Mouse (Mus musculus) midbrain, embryonic 13.5 days (tissue): ENCODE results near the gene Nln. TPM values are rescaled to one million over a fixed set of nuclear protein-coding genes. Genes with fewer than 3 reads are reported as not detected.

ENCODE experiments used
- ATAC-seq: fragments of 200-750 bp; cut with Nextera tagmentation; 2 replicates; pipeline ENCODE4 v1.8.0; 2017; ENCODE audit warnings: mild to moderate bottlenecking, moderate TSS enrichment, moderate library complexity
- H3K27ac ChIP-seq: fragments of 300-500 bp; sonication (generic); 2 replicates; pipeline ENCODE4 v1.5.1; 2015; ENCODE audit warnings: inconsistent platforms, mild to moderate bottlenecking, moderate library complexity
- H3K27me3 ChIP-seq: fragments of 300-500 bp; sonication (generic); 2 replicates; pipeline ENCODE4 v1.6.1; 2015; ENCODE audit warnings: mild to moderate bottlenecking, inconsistent platforms
- H3K36me3 ChIP-seq: fragments of 300-500 bp; sonication (generic); 2 replicates; pipeline ENCODE4 v1.6.1; 2015; ENCODE audit warnings: mild to moderate bottlenecking, inconsistent platforms
- H3K4me1 ChIP-seq: fragments of 300-500 bp; sonication (generic); replicated peaks from 2 replicates; pipeline ENCODE4 v1.6.1; 2015; ENCODE audit warnings: inconsistent platforms
- H3K4me2 ChIP-seq: fragments of 300-500 bp; sonication (generic); replicated peaks from 2 replicates; pipeline ENCODE4 v1.6.1; 2015; ENCODE audit warnings: moderate library complexity, mild to moderate bottlenecking, inconsistent platforms
- H3K4me3 ChIP-seq: fragments of 300-500 bp; sonication (generic); replicated peaks from 2 replicates; pipeline ENCODE4 v1.5.1; 2015; ENCODE audit warnings: mild to moderate bottlenecking, inconsistent platforms
- H3K9ac ChIP-seq: fragments of 300-500 bp; sonication (generic); replicated peaks from 2 replicates; pipeline ENCODE4 v1.6.1; 2015; ENCODE audit warnings: mild to moderate bottlenecking, inconsistent platforms
- H3K9me3 ChIP-seq: fragments of 300-500 bp; sonication (generic); 2 replicates; pipeline ENCODE4 v1.6.1; 2016; ENCODE audit warnings: mild to moderate bottlenecking, inconsistent platforms
- WGBS: fragments of 180-500 bp; shearing (Covaris S2); methylation state at CpG from one replicate; pipeline ENCODE4 v1.1.7; 2015; 5-methylcytosine and 5-hydroxymethylcytosine counted together
- polyA plus RNA-seq: library from polyadenylated mRNA; unstranded; fragments of >200 nt; fragmentation: Nextera tagmentation; extraction: Ambion mirVana; gene quantifications from 2 replicates; pipeline ENCODE4 v1.2.1, GENCODE M21; 2015

Gene Nln
- polyA plus RNA-seq, 1 experiment from 2014 or later, result 40.6 TPM

DNA sequence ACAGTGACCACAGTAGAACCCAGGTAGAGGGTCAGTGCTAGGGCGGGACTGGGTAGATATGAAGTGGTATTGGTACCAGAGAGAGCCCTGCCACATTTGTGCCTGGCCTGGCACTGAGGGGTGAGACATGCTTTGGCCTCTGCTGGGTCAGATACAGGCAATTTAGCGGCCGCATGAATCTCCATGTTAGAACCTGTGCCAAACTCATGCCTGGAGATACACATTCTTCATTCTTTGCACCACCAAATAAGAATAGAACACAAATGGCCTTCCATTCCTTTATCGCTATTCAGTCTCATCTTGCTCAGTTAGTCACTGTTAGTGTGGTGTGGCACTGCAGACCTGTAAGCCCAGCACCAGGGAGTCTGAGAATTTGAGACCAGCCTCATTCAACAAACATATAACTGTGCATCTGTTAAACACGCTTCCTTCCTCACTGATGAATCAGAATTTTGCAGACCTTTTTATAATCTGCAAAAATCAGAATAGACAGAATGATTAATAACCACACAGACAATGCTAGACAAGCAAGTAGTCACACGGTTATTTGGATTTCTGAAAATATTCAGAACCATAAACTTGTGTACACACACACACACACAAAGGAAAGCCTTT, 104.1 kb downstream of the Nln start:
- no peaks in the 10 kb centered on the region for H3K27me3 ChIP-seq
- H3K4me1 ChIP-seq, result no peaks in the 10 kb centered on the region
- no peak overlapping the region for H3K27ac ChIP-seq
- H3K4me2 ChIP-seq, result no peak overlapping the region
- no peak for ATAC-seq
- no peaks in the 10 kb centered on the region for H3K36me3 ChIP-seq
- no peak overlapping the region for H3K9ac ChIP-seq
- no peaks in the 10 kb centered on the region for H3K9me3 ChIP-seq
- 91% methylated on average over 6 of the region's 6 CpGs for WGBS
- no peak overlapping the region for H3K4me3 ChIP-seq

DNA sequence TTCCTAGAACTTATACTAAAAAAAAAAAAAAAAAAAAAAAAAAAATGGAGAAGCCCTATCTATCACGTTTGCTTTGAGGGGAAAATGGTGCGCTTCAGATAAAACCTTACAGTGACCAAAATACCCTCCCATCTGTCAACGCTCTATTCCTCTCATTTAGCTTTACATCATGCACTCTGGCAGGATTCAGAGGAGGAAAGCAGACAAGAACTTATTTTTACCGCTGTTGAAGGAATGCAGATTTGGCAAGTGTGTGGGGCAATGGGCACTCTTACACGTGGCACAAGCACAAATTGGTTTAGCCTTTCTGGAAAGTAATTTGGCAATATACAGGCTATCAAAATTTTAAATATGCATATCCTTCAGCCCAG, 115.3 kb downstream of the Nln start:
- no peak overlapping the region for H3K4me2 ChIP-seq
- no peak for ATAC-seq
- H3K4me1 ChIP-seq, result no peaks in the 10 kb centered on the region
- no peak overlapping the region for H3K27ac ChIP-seq
- no peak overlapping the region for H3K9ac ChIP-seq
- H3K4me3 ChIP-seq, result no peak overlapping the region
- H3K27me3 ChIP-seq, result no peaks in the 10 kb centered on the region
- 90% methylated on average over 5 of the region's 5 CpGs for WGBS
- no peaks in the 10 kb centered on the region for H3K9me3 ChIP-seq
- peaks cover 2% of the 10 kb centered on the region for H3K36me3 ChIP-seq

DNA sequence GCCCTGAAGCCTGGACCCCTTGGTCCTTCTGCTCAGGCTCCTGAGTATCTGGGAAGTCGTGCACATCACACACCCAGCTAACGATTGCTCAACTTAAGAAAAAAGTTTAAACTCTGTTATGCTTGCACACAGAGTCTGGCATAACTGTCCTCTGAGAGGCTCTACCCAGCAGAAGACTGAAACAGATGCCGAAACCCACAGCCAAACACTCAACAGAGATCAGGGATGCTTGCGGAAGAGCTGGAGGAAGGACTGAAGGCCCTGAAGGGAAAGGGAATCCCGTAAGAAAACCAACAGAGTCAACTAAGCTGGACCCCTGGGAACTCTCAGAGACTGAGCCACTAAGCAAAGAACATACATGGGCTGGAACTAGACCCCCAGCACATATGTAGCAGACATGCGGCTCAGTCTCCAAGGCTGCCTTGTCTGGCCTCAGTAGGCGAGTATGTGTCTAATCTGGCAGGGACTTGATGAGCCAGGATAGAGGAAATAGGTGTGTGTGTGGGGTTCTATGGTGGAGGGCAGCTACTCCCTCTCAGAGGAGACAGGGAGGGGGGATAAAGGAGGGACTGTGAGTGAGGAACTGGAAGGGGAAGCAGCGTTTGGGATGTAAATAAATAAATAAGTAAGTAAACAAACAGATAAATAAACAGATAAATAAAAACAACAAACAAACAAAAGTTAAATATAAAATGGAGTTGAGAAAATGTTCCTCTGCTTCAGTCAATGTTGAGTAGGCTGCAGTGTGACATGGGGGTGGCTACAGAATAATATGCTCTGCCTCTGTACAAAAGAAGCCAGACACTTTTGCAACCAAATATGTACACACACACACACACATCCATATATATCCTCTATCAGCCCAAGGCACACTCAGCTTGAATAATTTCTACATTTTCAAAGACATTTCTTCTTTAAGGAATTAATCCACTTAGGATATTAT, 116.0 kb downstream of the Nln start:
- no peak overlapping the region for H3K4me3 ChIP-seq
- WGBS, result 82% methylated on average over 8 of the region's 8 CpGs
- no peak overlapping the region for H3K9ac ChIP-seq
- H3K27me3 ChIP-seq, result no peaks in the 10 kb centered on the region
- H3K36me3 ChIP-seq, result peaks cover 5% of the 10 kb centered on the region
- H3K27ac ChIP-seq, result no peak overlapping the region
- H3K9me3 ChIP-seq, result no peaks in the 10 kb centered on the region
- no peak for ATAC-seq
- H3K4me1 ChIP-seq, result no peaks in the 10 kb centered on the region
- H3K4me2 ChIP-seq, result no peak overlapping the region

DNA sequence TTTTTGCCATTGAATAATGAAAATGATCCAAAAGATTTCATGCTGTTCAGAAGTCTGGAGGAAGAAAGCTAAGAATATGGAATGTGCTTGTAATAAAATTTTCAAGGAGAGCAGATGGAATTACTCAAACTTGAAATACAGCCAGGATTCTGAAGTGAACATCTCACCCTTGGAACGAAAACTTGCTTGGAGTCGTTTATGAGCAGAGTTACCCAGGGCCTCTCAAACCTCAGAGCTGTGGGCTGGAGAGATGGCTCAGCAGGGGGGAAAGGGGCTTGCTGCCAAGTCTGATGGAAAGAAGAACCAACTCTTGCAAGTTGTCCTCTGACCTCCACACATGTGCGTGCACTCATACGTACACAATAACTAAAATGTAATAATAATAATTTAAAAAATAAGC, 122.8 kb downstream of the Nln start:
- 90% methylated on average over 4 of the region's 4 CpGs for WGBS
- H3K4me1 ChIP-seq, result no peaks in the 10 kb centered on the region
- H3K9ac ChIP-seq, result no peak overlapping the region
- peaks cover 8% of the 10 kb centered on the region for H3K36me3 ChIP-seq
- no peak overlapping the region for H3K4me3 ChIP-seq
- H3K27ac ChIP-seq, result no peak overlapping the region
- no peaks in the 10 kb centered on the region for H3K27me3 ChIP-seq
- ATAC-seq, result no peak
- H3K9me3 ChIP-seq, result no peaks in the 10 kb centered on the region
- H3K4me2 ChIP-seq, result no peak overlapping the region

- H3K27me3 ChIP-seq, result no peaks in the 10 kb centered on the region
- WGBS, result 87% methylated on average over 20 of the region's 20 CpGs
- no peaks in the 10 kb centered on the region for H3K9me3 ChIP-seq
- no peak overlapping the region for H3K27ac ChIP-seq
- no peaks in the 10 kb centered on the region for H3K4me1 ChIP-seq
- no peak for ATAC-seq
- peaks cover 8% of the 10 kb centered on the region for H3K36me3 ChIP-seq
- no peak overlapping the region for H3K9ac ChIP-seq
- H3K4me2 ChIP-seq, result no peak overlapping the region
- no peak overlapping the region for H3K4me3 ChIP-seq
These were observed 123.7 kb downstream of the Nln start for GRCm38 (mm10) chr13:103985510-103986278.

GRCm38 (mm10) chr13:103982376-103982775, 127.0 kb downstream of the Nln start:
- no peak overlapping the region for H3K4me3 ChIP-seq
- 98% methylated on average over 3 of the region's 3 CpGs for WGBS
- H3K27ac ChIP-seq, result no peak overlapping the region
- H3K9me3 ChIP-seq, result no peaks in the 10 kb centered on the region
- H3K9ac ChIP-seq, result no peak overlapping the region
- no peaks in the 10 kb centered on the region for H3K36me3 ChIP-seq
- no peak overlapping the region for H3K4me2 ChIP-seq
- no peaks in the 10 kb centered on the region for H3K27me3 ChIP-seq
- no peak for ATAC-seq
- H3K4me1 ChIP-seq, result no peaks in the 10 kb centered on the region

GRCm38 (mm10) chr13:103980414-103980813, 129.0 kb downstream of the Nln start:
- WGBS, result 97% methylated on average over 5 of the region's 5 CpGs
- no peak overlapping the region for H3K27ac ChIP-seq
- H3K27me3 ChIP-seq, result no peaks in the 10 kb centered on the region
- ATAC-seq, result no peak
- no peaks in the 10 kb centered on the region for H3K36me3 ChIP-seq
- no peak overlapping the region for H3K4me3 ChIP-seq
- H3K9me3 ChIP-seq, result no peaks in the 10 kb centered on the region
- no peak overlapping the region for H3K9ac ChIP-seq
- no peaks in the 10 kb centered on the region for H3K4me1 ChIP-seq
- H3K4me2 ChIP-seq, result no peak overlapping the region

DNA sequence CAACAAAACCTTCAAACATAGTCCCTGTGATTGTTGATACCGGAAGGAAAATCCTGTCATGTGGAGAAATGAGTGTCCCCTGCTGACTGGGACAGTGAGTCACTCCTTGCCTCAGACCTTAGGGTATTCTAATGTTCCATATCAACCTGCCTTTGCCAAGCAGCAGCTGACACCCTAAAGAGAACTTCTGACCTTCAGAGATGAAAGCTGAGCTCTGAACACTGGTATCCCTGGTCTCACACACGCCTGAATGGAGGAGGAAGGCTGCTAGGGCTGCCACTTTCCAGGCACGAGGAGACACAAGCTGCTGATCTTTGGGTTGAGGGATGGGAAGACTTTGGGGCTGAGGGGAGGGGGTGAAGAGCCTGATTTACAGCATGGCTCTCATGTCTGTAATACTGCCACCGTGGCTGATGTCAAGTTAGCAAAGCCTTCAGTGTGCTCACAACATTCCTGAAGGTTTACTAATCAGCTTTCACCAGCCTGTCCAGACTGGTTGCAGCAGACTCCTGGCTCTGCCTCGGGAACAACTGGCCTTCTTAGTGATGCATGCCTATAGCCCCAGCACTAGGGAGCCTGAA, 131.0 kb downstream of the Nln start:
- H3K27ac ChIP-seq, result no peak overlapping the region
- 58% methylated on average over 5 of the region's 5 CpGs for WGBS
- ATAC-seq, result no peak
- H3K4me3 ChIP-seq, result no peak overlapping the region
- no peak overlapping the region for H3K4me2 ChIP-seq
- H3K9ac ChIP-seq, result no peak overlapping the region
- H3K9me3 ChIP-seq, result no peaks in the 10 kb centered on the region
- no peaks in the 10 kb centered on the region for H3K4me1 ChIP-seq
- no peaks in the 10 kb centered on the region for H3K27me3 ChIP-seq
- no peaks in the 10 kb centered on the region for H3K36me3 ChIP-seq

DNA sequence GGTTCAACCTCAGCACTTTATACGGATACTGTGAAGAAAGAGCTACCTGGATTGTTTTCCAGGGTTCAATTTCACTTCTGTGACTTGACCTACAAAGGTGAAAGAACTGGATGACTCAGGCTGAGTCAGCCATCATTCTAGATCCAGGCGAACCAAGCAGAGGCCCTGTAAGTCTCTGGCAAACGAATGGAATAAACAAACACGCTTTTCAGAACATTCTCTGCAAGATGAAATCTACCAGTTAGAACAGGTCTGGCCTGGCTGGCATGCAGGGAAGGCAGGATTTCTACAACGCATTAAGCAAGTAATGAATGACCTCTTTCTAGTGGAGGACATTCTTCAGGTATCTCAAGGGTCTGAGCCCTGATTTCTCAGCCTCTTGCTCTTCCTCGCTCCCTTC, 131.6 kb downstream of the Nln start:
- 84% methylated on average over 6 of the region's 6 CpGs for WGBS
- no peaks in the 10 kb centered on the region for H3K36me3 ChIP-seq
- H3K4me3 ChIP-seq, result no peak overlapping the region
- H3K27me3 ChIP-seq, result no peaks in the 10 kb centered on the region
- no peaks in the 10 kb centered on the region for H3K4me1 ChIP-seq
- H3K9me3 ChIP-seq, result no peaks in the 10 kb centered on the region
- no peak overlapping the region for H3K27ac ChIP-seq
- ATAC-seq, result no peak
- no peak overlapping the region for H3K9ac ChIP-seq
- H3K4me2 ChIP-seq, result no peak overlapping the region

DNA sequence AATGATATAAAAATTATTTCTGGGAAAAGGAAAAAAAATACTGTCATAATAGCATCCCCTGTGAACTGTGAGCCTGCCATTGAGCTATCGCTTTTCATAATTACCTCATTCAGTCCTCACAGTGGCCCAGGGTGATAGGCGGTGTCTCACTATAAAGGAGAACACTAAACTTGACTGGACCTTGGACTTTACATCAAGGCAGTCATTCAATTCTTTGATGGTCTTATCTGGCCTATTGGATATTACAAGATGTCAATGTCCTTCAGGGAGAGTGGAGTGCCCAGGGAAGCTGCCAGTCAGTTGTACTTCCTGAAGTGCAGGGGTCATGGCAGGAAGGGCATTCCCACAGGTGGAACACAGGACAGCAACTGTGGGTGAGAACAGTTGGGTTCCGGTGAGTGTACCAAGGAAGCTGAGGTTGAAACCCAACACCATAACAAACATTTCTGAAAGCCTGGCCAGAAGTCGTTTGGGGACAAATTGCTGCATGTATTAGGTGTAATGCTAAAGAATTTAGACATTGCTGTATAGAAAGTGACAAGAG, 133.2 kb downstream of the Nln start:
- H3K4me2 ChIP-seq, result no peak overlapping the region
- WGBS, result 79% methylated on average over 4 of the region's 4 CpGs
- no peak overlapping the region for H3K9ac ChIP-seq
- H3K9me3 ChIP-seq, result no peaks in the 10 kb centered on the region
- no peaks in the 10 kb centered on the region for H3K4me1 ChIP-seq
- no peaks in the 10 kb centered on the region for H3K36me3 ChIP-seq
- no peaks in the 10 kb centered on the region for H3K27me3 ChIP-seq
- H3K27ac ChIP-seq, result no peak overlapping the region
- no peak overlapping the region for H3K4me3 ChIP-seq
- no peak for ATAC-seq

- Histone ChIP-seq H3K9ac (no peak overlapping the region), H3K4me2 (no peak overlapping the region), H3K27me3 (no peaks in the 10 kb centered on the region), H3K4me3 (no peak overlapping the region), H3K4me1 (peaks cover 5% of the 10 kb centered on the region), H3K27ac (no peak overlapping the region), H3K9me3 (no peaks in the 10 kb centered on the region), H3K36me3 (no peaks in the 10 kb centered on the region)
- ATAC-seq, result no peak
- 90% methylated on average over 10 of the region's 10 CpGs for WGBS
These were observed 134.3 kb downstream of the Nln start for GRCm38 (mm10) chr13:103975101-103975500.

DNA sequence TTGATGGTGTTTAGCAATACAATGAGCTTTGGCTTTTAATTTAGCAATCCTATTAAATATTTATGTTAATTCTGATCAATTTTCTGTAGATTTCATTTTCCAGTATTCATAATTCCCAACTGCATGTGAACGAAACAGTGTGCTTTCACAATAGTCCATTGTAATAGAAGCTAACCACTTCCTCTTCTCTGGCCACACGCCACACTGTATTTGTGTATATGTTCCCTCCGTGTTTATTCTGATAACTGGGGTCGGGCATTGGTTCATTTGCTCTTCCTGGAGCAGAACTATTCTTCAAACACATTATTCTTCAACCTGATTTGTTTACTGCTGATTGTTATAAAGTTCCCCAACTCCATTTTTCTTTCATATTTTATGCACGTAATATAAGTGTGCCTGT, 135.4 kb downstream of the Nln start:
- Histone ChIP-seq H3K9me3 (no peaks in the 10 kb centered on the region), H3K4me3 (no peak overlapping the region), H3K4me1 (peaks cover 9% of the 10 kb centered on the region), H3K4me2 (no peak overlapping the region), H3K9ac (no peak overlapping the region), H3K36me3 (no peaks in the 10 kb centered on the region), H3K27me3 (no peaks in the 10 kb centered on the region), H3K27ac (no peak overlapping the region)
- no peak for ATAC-seq
- 90% methylated on average over 5 of the region's 5 CpGs for WGBS
